In the genomic region with DNA sequence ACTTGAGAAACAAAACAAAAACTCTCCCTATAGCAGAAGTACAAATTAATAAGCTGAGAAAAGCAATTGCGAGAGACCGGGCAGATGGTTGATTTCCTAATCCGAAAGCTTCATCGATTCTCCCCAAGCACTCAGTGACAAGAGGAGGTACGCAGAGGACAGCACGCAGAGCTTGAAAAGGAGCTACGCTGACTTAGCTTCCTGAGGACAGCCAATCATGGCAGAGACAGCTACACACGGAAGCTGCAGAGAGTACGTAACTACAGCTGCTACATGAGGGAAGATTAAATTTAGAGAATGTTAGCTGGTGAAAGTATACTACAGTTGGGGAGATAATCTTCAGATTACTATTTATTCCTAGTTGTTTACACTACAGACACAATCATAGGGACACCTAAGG, we compare ENCODE assay signal across 11 mouse cellular contexts. TPM values are rescaled to one million over a fixed set of nuclear protein-coding genes. Genes with fewer than 3 reads are reported as not detected.
DNase-seq lines count a peak whose midpoint lies in the region; ATAC-seq lines count a peak whose summit lies in the region.
"Had no signal": no experiment of that assay in that cellular context is flagged by ENCODE, and none has a peak within 500 bp of the region (broad histone marks: within the 10 kb centered on the region; RNA-seq: fewer than 3 reads in every experiment).

No protein-coding gene starts in this region.

- H3K36me3 ChIP-seq in heart, embryonic 14.5 days (ENCODE audit: control insufficient read depth, insufficient read depth, low read length), result no peaks in the 10 kb centered on the region
- no peaks in the 10 kb centered on the region for H3K36me3 ChIP-seq in lung, embryonic 15.5 days
- 0 out of 2 replicates have a peak, but pooled peaks cover 3% of the 10 kb centered on the region for H3K36me3 ChIP-seq in intestine, embryonic 15.5 days
- H3K36me3 ChIP-seq: liver, embryonic 15.5 days had no signal

- 0 out of 4 replicates have a peak overlapping the region, but pooled peaks of 1 of the 2 experiments have one; percentile 1 for H3K4me3 ChIP-seq in heart, embryonic 14.5 days (ENCODE audit: control insufficient read depth in 1 of 2, insufficient read depth in 1 of 2, low read depth in 1 of 2, low read length in 2 of 2)
- H3K4me3 ChIP-seq in lung, embryonic 15.5 days, result no peak overlapping the region
- H3K4me3 ChIP-seq in intestine, embryonic 15.5 days (replicated peaks), result no peak overlapping the region
- H3K4me3 ChIP-seq: liver, embryonic 15.5 days had no signal

- no peak for DNase-seq in cerebellum, postnatal 14 days
- no peak for DNase-seq in heart, adult 9 months (ENCODE audit: low spot score in 2 of 2)
- no peak for DNase-seq in lung, postnatal 4 days
- DNase-seq in testis, postnatal 10 days (ENCODE audit: low spot score), result no peak
- DNase-seq: adrenal gland, adult 8-10 months; heart, postnatal 14 days had no signal

- H3K9ac ChIP-seq in heart, embryonic 14.5 days (ENCODE audit: low read length), result no peak overlapping the region
- H3K9ac ChIP-seq in lung, embryonic 15.5 days, result no peak overlapping the region
- no peak overlapping the region for H3K9ac ChIP-seq in intestine, embryonic 15.5 days
- H3K9ac ChIP-seq: liver, embryonic 15.5 days had no signal

- 0 out of 4 replicates have a peak overlapping the region, but pooled peaks of 1 of the 2 experiments have one; percentile 20 for H3K27ac ChIP-seq in heart, embryonic 14.5 days (replicated peaks in 1 of 2; ENCODE audit: control insufficient read depth in 1 of 2, insufficient read depth in 1 of 2, low read depth in 2 of 2, low read length in 2 of 2)
- no peak overlapping the region for H3K27ac ChIP-seq in lung, embryonic 15.5 days
- peak overlapping the region; percentile 1; the same call in 1 of the 2 replicates for H3K27ac ChIP-seq in intestine, embryonic 15.5 days
- H3K27ac ChIP-seq: liver, embryonic 15.5 days had no signal

- no peaks in the 10 kb centered on the region for H3K27me3 ChIP-seq in heart, embryonic 14.5 days (ENCODE audit: control insufficient read depth, insufficient read depth, low read length)
- H3K27me3 ChIP-seq in lung, embryonic 15.5 days, result no peaks in the 10 kb centered on the region
- H3K27me3 ChIP-seq in intestine, embryonic 15.5 days (replicated peaks), result no peaks in the 10 kb centered on the region
- H3K27me3 ChIP-seq: liver, embryonic 15.5 days had no signal

- peaks cover 8 to 11% of the 10 kb centered on the region in 2 experiments; a peak in 3 of 4 replicates for H3K4me1 ChIP-seq in heart, embryonic 14.5 days (ENCODE audit: control insufficient read depth in 2 of 2, insufficient read depth in 2 of 2, low read length in 2 of 2)
- no peaks in the 10 kb centered on the region; the same call in 1 of the 2 replicates for H3K4me1 ChIP-seq in lung, embryonic 15.5 days
- H3K4me1 ChIP-seq in intestine, embryonic 15.5 days (replicated peaks), result 0 out of 2 replicates have a peak, but pooled peaks cover 3% of the 10 kb centered on the region

- ATAC-seq in cerebellum, adult (ENCODE audit: insufficient number of reproducible peaks, low FRiP score, low TSS enrichment), result peak; percentile 62; the same call in 1 of the 2 replicates
- ATAC-seq in heart, embryonic 14.5 days (ENCODE audit: insufficient number of reproducible peaks, insufficient read depth, low FRiP score, low read depth), result no peak
- no peak for ATAC-seq in lung, embryonic 15.5 days (ENCODE audit: borderline replicate concordance, extremely low read depth, low FRiP score, low TSS enrichment)
- peak; percentile 58; the same call in 1 of the 2 replicates for ATAC-seq in intestine, embryonic 15.5 days

- H3K4me2 ChIP-seq in heart, embryonic 14.5 days (ENCODE audit: low read length), result peak overlapping the region; percentile 33
- peak overlapping the region; percentile 8; the same call in 1 of the 2 replicates for H3K4me2 ChIP-seq in lung, embryonic 15.5 days
- H3K4me2 ChIP-seq in intestine, embryonic 15.5 days (replicated peaks), result peak overlapping the region; percentile 35
- H3K4me2 ChIP-seq: liver, embryonic 15.5 days had no signal

- WGBS in heart, embryonic 14.5 days, result 55% methylated on average over 9 of the region's 9 CpGs
- WGBS in lung, embryonic 15.5 days, result 45% methylated on average over 9 of the region's 9 CpGs
- 53% methylated on average over 9 of the region's 9 CpGs for WGBS in intestine, embryonic 15.5 days

- H3K9me3 ChIP-seq in heart, embryonic 14.5 days (ENCODE audit: control insufficient read depth, low read length), result 0 out of 2 replicates have a peak, but pooled peaks cover 5% of the 10 kb centered on the region
- H3K9me3 ChIP-seq in lung, embryonic 15.5 days, result no peaks in the 10 kb centered on the region
- no peaks in the 10 kb centered on the region; the same call in 1 of the 2 replicates for H3K9me3 ChIP-seq in intestine, embryonic 15.5 days
- H3K9me3 ChIP-seq: liver, embryonic 15.5 days had no signal

RNA-seq across cellular contexts. Expression of gene Mark1, which starts 40.6 kb away (rescaled TPM):
- 2.2 TPM in 2 replicates for polyA plus RNA-seq in heart, embryonic 14.5 days (2014; fragmentation: Nextera tagmentation; extraction: Ambion mirVana)
- polyA plus RNA-seq in lung, embryonic 15.5 days (2015; fragmentation: Nextera tagmentation; extraction: Ambion mirVana), result 2.2 and 2.7 TPM in 2 replicates
- polyA plus RNA-seq in intestine, embryonic 15.5 days (2015; fragmentation: Nextera tagmentation; extraction: Ambion mirVana), result 2.7 and 2.8 TPM in 2 replicates

Comparison
In these comparisons a context has a peak if more than half of its experiments do, and no peak if none do; other contexts are left out.
1. ATAC-seq: peak in cerebellum, adult (single experiment) and intestine, embryonic 15.5 days (single experiment); none in heart, embryonic 14.5 days (single experiment) and lung, embryonic 15.5 days (single experiment).
2. Peak in every context shown above with its lines, with median percentiles within 50 percentile points of each other: H3K4me2 ChIP-seq.